Mouse (Mus musculus) MEL (cell line): Measurements from ENCODE around the gene Loxl3. TPM values are rescaled to one million over a fixed set of nuclear protein-coding genes. Genes with fewer than 3 reads are reported as not detected.

ENCODE experiments used
- DNase-seq: peaks from one replicate; pipeline ENCODE4 v3.0.0; 2011; ENCODE audit warnings: low read depth, low spot score
- H3K27ac ChIP-seq: 2 replicates; pipeline ENCODE4 v1.5.1; 2012; ENCODE audit warnings: low read depth, mild to moderate bottlenecking, control low read depth, low read length, moderate library complexity; ENCODE audit not compliant: control insufficient read depth
- H3K27me3 ChIP-seq, 2 experiments: fragments of 150-350 bp in 1 of 2; sonication (generic) in 1 of 2; 2 replicates each; pipeline ENCODE4 v1.6.1; 2012; ENCODE audit warnings: low read length in 2 of 2, mild to moderate bottlenecking in 2 of 2, improper control_type of control experiment in 1 of 2, moderate library complexity in 1 of 2; ENCODE audit not compliant: insufficient read depth in 2 of 2, control insufficient read depth in 1 of 2
- H3K36me3 ChIP-seq, 2 experiments: 2 replicates each; pipeline ENCODE4 v1.6.1; 2012 to 2014; ENCODE audit warnings: low read length in 2 of 2, improper control_type of control experiment in 1 of 2, inconsistent platforms in 1 of 2, mild to moderate bottlenecking in 1 of 2; ENCODE audit not compliant: insufficient read depth in 2 of 2, control insufficient read depth in 1 of 2
- H3K4me1 ChIP-seq, 2 experiments: fragments of 150-350 bp in 1 of 2; sonication (generic) in 1 of 2; 2 replicates each; pipeline ENCODE4 v1.6.1; 2012; ENCODE audit warnings: low read length in 2 of 2, improper control_type of control experiment in 1 of 2, mild to moderate bottlenecking in 1 of 2; ENCODE audit not compliant: insufficient read depth in 2 of 2, control insufficient read depth in 1 of 2
- H3K4me3 ChIP-seq, 2 experiments: fragments of 150-350 bp in 1 of 2; sonication (generic) in 1 of 2; 2 replicates each; pipeline ENCODE4 v1.5.1; 2012; ENCODE audit warnings: low read depth in 2 of 2, low read length in 2 of 2, mild to moderate bottlenecking in 2 of 2, moderate library complexity in 2 of 2, control low read depth in 1 of 2, improper control_type of control experiment in 1 of 2; ENCODE audit not compliant: control insufficient read depth in 1 of 2, insufficient read depth in 1 of 2
- H3K79me2 ChIP-seq: 2 replicates; pipeline ENCODE4 v1.6.1; 2012; ENCODE audit warnings: mild to moderate bottlenecking, low read length, moderate library complexity; ENCODE audit not compliant: control insufficient read depth, poor library complexity, insufficient read depth
- H3K9ac ChIP-seq: 2 replicates; pipeline ENCODE4 v1.6.1; 2012; ENCODE audit warnings: low read depth, mild to moderate bottlenecking, control low read depth, low read length, moderate library complexity; ENCODE audit not compliant: control insufficient read depth, poor library complexity, severe bottlenecking
- H3K9me3 ChIP-seq: fragments of 150-350 bp; sonication (generic); replicated peaks from 2 replicates; pipeline ENCODE4 v1.6.1; 2012; ENCODE audit warnings: mild to moderate bottlenecking, low read length, improper control_type of control experiment, moderate library complexity; ENCODE audit not compliant: insufficient read depth
- CHD1 ChIP-seq: IDR thresholded peaks from 2 replicates; pipeline ENCODE4 v1.6.1; 2012; ENCODE audit warnings: low read depth, mild to moderate bottlenecking, inconsistent platforms, low read length, improper control_type of control experiment
- CHD2 ChIP-seq: IDR thresholded peaks from 2 replicates; pipeline ENCODE4 v1.6.1; 2011; ENCODE audit warnings: low read length, improper control_type of control experiment
- CTCF ChIP-seq, 3 experiments: IDR thresholded peaks in 2 of 3; conservative IDR thresholded peaks in 1 of 3; 2 replicates each; pipeline ENCODE4 v1.5.1; 2011 to 2012; ENCODE audit warnings: low read length in 3 of 3, low read depth in 2 of 3, mild to moderate bottlenecking in 2 of 3, improper control_type of control experiment in 1 of 3, inconsistent platforms in 1 of 3, mixed read lengths in 1 of 3, moderate library complexity in 1 of 3; ENCODE audit not compliant: control insufficient read depth in 1 of 3, insufficient read depth in 1 of 3, poor library complexity in 1 of 3, severe bottlenecking in 1 of 3
- E2F4 ChIP-seq: IDR thresholded peaks from 2 replicates; pipeline ENCODE4 v1.6.1; 2011; ENCODE audit warnings: low read depth, low read length, improper control_type of control experiment, borderline replicate concordance
- ELF1 ChIP-seq: IDR thresholded peaks from 2 replicates; pipeline ENCODE4 v1.6.1; 2014; ENCODE audit warnings: low read depth, mild to moderate bottlenecking, inconsistent platforms, low read length, improper control_type of control experiment, moderate library complexity
- EP300 ChIP-seq, 2 experiments: IDR thresholded peaks; 2 replicates each; pipeline ENCODE4 v1.6.1; 2011; ENCODE audit warnings: improper control_type of control experiment in 2 of 2, low read length in 2 of 2, low read depth in 1 of 2, mild to moderate bottlenecking in 1 of 2
- GABPA ChIP-seq: IDR thresholded peaks from 2 replicates; pipeline ENCODE4 v1.6.1; 2012; ENCODE audit warnings: low read depth, mild to moderate bottlenecking, inconsistent platforms, low read length, improper control_type of control experiment, moderate library complexity
- GATA1 ChIP-seq: IDR thresholded peaks from 2 replicates; pipeline ENCODE4 v1.6.1; 2011; ENCODE audit warnings: low read depth, low read length, improper control_type of control experiment
- JUND ChIP-seq: IDR thresholded peaks from 2 replicates; pipeline ENCODE4 v1.6.1; 2011; ENCODE audit warnings: low read depth, mild to moderate bottlenecking, improper control_type of control experiment, low read length
- KAT2A ChIP-seq: conservative IDR thresholded peaks from 2 replicates; pipeline ENCODE4 v1.6.1; 2012; ENCODE audit warnings: low read depth, low read length, improper control_type of control experiment, inconsistent platforms
- MAX ChIP-seq: IDR thresholded peaks from 2 replicates; pipeline ENCODE4 v1.6.1; 2011; ENCODE audit warnings: low read length, improper control_type of control experiment
- MAZ ChIP-seq: IDR thresholded peaks from 2 replicates; pipeline ENCODE4 v1.6.1; 2012; ENCODE audit warnings: low read depth, mild to moderate bottlenecking, inconsistent platforms, low read length, improper control_type of control experiment
- MYC ChIP-seq: IDR thresholded peaks from 2 replicates; pipeline ENCODE4 v1.6.1; 2011; ENCODE audit warnings: low read depth, mild to moderate bottlenecking, low read length, improper control_type of control experiment, moderate library complexity
- NRF1 ChIP-seq: IDR thresholded peaks from 2 replicates; pipeline ENCODE4 v1.6.1; 2014; ENCODE audit warnings: low read depth, mild to moderate bottlenecking, inconsistent platforms, low read length, improper control_type of control experiment, moderate library complexity; ENCODE audit not compliant: poor library complexity, insufficient read depth, severe bottlenecking
- POLR2AphosphoS5 ChIP-seq: IDR thresholded peaks from 2 replicates; pipeline ENCODE4 v1.6.1; 2012; ENCODE audit warnings: low read depth, borderline replicate concordance, mild to moderate bottlenecking, inconsistent platforms, low read length, moderate library complexity, mixed read lengths
- RCOR1 ChIP-seq: IDR thresholded peaks from 2 replicates; pipeline ENCODE4 v1.6.1; 2012; ENCODE audit warnings: low read depth, mild to moderate bottlenecking, inconsistent platforms, low read length, improper control_type of control experiment
- TAL1 ChIP-seq: IDR thresholded peaks from 2 replicates; pipeline ENCODE4 v1.6.1; 2012; ENCODE audit warnings: mild to moderate bottlenecking, inconsistent platforms, low read length, moderate library complexity, mixed read lengths
- TCF12 ChIP-seq: IDR thresholded peaks from 2 replicates; pipeline ENCODE4 v1.6.1; 2014; ENCODE audit warnings: low read depth, mild to moderate bottlenecking, inconsistent platforms, low read length, improper control_type of control experiment, moderate library complexity
- USF2 ChIP-seq, 2 experiments: IDR thresholded peaks; 2 replicates each; pipeline ENCODE4 v1.6.1; 2011 to 2012; ENCODE audit warnings: improper control_type of control experiment in 2 of 2, low read length in 2 of 2, borderline replicate concordance in 1 of 2, inconsistent platforms in 1 of 2, low read depth in 1 of 2, mild to moderate bottlenecking in 1 of 2; ENCODE audit not compliant: insufficient read depth in 1 of 2
- ZKSCAN1 ChIP-seq: IDR thresholded peaks from 2 replicates; pipeline ENCODE4 v1.6.1; 2012; ENCODE audit warnings: low read depth, mild to moderate bottlenecking, inconsistent platforms, low read length, improper control_type of control experiment, moderate library complexity
- ZMIZ1 ChIP-seq: IDR thresholded peaks from 2 replicates; pipeline ENCODE4 v1.6.1; 2012; ENCODE audit warnings: low read depth, mild to moderate bottlenecking, inconsistent platforms, low read length, improper control_type of control experiment, moderate library complexity
- polyA plus RNA-seq, 2 experiments: library from polyadenylated mRNA; stranded (reverse) in 1 of 2; unstranded in 1 of 2; fragments of >175 nt in 1 of 2; fragments of >200 nt in 1 of 2; gene quantifications; 2 replicates each; pipeline versions ENCODE4 v1.2.1 to v1.2.4; 2012; ENCODE audit warnings: low replicate concordance in 2 of 2, low read depth in 1 of 2; ENCODE audit not compliant: insufficient read length in 2 of 2, insufficient read depth in 1 of 2, missing spikeins in 1 of 2
- total RNA-seq: library from RNA; depleted of rRNA; stranded (reverse); fragments of 300-350 nt; gene quantifications from 2 replicates; pipeline ENCODE4 v1.2.3, GENCODE M21; 2012

The Loxl3 gene
- total and polyA plus RNA-seq, 3 experiments, result 0.77 to 1.0 TPM; not detected in 1

- no peak for DNase-seq
Measured at GRCm38 (mm10) chr6:83020121-83020520, 13.9 kb upstream of the Loxl3 start.

GRCm38 (mm10) chr6:83020836-83021593 lies 13.0 kb upstream of the Loxl3 start:
- peak overlapping the region; percentile 24; the same call in 1 of the 2 replicates for H3K27ac ChIP-seq
- no peak overlapping the region for H3K4me3 ChIP-seq
- no peaks in the 10 kb centered on the region for H3K79me2 ChIP-seq
- no peaks in the 10 kb centered on the region for H3K27me3 ChIP-seq
- peaks cover 0 to 33% of the 10 kb centered on the region in 2 experiments; a peak in 2 of 4 replicates for H3K36me3 ChIP-seq
- H3K4me1 ChIP-seq, result peaks cover 17 to 31% of the 10 kb centered on the region in 2 experiments
- DNase-seq, result no peak
- no peak for TF ChIP-seq ELF1
- TF ChIP-seq E2F4, result no peak
- TF ChIP-seq ZKSCAN1, result no peak
- no peak for TF ChIP-seq KAT2A
- no peak for TF ChIP-seq MAZ
- no peak for TF ChIP-seq GABPA
- TF ChIP-seq CHD1, result no peak
- H3K9ac ChIP-seq, result no peak overlapping the region
- H3K9me3 ChIP-seq, result no peaks in the 10 kb centered on the region

More at GRCm38 (mm10) chr6:83020121-83020520, 13.9 kb upstream of the Loxl3 start:
- Histone ChIP-seq H3K9me3 (no peaks in the 10 kb centered on the region), H3K9ac (no peak overlapping the region), H3K36me3 (peaks cover 0 to 40% of the 10 kb centered on the region in 2 experiments; a peak in 2 of 4 replicates), H3K4me3 (no peak overlapping the region), H3K4me1 (peaks cover 23 to 37% of the 10 kb centered on the region in 2 experiments), H3K79me2 (no peaks in the 10 kb centered on the region), H3K27me3 (no peaks in the 10 kb centered on the region), H3K27ac (no peak overlapping the region)
- TF ChIP-seq POLR2AphosphoS5 (no peak), EP300 (IDR thresholded peaks at IDR 0.05; ENCODE audit: low read depth in 1 of 2, low read length in 2 of 2) (peak in 1 of 2 experiments; percentile 52; a peak in 2 of 4 replicates), USF2 (IDR thresholded peaks at IDR 0.05; ENCODE audit: borderline replicate concordance in 1 of 2, insufficient read depth in 1 of 2, low read depth in 1 of 2, low read length in 2 of 2) (no peak), CTCF (IDR thresholded peaks at IDR 0.05 in 2 of 3, conservative IDR thresholded peaks at IDR 0.05 in 1 of 3; ENCODE audit: control insufficient read depth in 1 of 3, insufficient read depth in 1 of 3, low read depth in 2 of 3, low read length in 3 of 3, poor library complexity in 1 of 3, severe bottlenecking in 1 of 3) (no peak), TAL1 (0 out of 2 replicates have a peak, but pooled peaks have one; percentile 41), ZMIZ1 (no peak), MAX (no peak), CHD1 (no peak), JUND (no peak), CHD2 (no peak), NRF1 (no peak), TCF12 (0 out of 2 replicates have a peak, but pooled peaks have one; percentile 35), RCOR1 (no peak), GATA1 (0 out of 2 replicates have a peak, but pooled peaks have one; percentile 19), E2F4 (no peak), MYC (no peak)
